Mouse (Mus musculus) testis, adult 10 weeks (tissue): ENCODE results near the gene Taf11. TPM values are rescaled to one million over a fixed set of nuclear protein-coding genes. Genes with fewer than 3 reads are reported as not detected.

Experiments
- polyA plus RNA-seq: library from polyadenylated mRNA; stranded (reverse); fragments of 350-450 nt; fragmentation: Illumina TruSeq; extraction: RNeasy Lipid Tissue Mini Kit (QIAGEN cat#74804); gene quantifications from one replicate; pipeline ENCODE4 v1.2.3, GENCODE M21; 2014; ENCODE audit warnings: low read depth, low replicate concordance

Taf11 gene
- 42.0 TPM for polyA plus RNA-seq

GRCm38 (mm10) chr17:27909622-27910500, at the start of gene Taf11:
Taf11 (minus strand) TSS chr17:27909844.

GRCm38 (mm10) chr17:27908888-27909621, 589 bp downstream of the Taf11 start, which contains the start of gene Anks1:
Anks1 (plus strand) TSS chr17:27909306.

GRCm38 (mm10) chr17:27856265-27856797, 53.3 kb downstream of the Taf11 start, which contains the start of gene Uhrf1bp1:
Uhrf1bp1 (plus strand) TSS chr17:27856441.

Other genes starting within 250 kb of the Taf11 start
- not detected for gene Spdef, start 180.9 kb downstream of the Taf11 start, polyA plus RNA-seq
- 74.8 TPM for gene D17Wsu92e, start 89.2 kb downstream of the Taf11 start, polyA plus RNA-seq
- gene Snrpc, start 71.7 kb downstream of the Taf11 start, polyA plus RNA-seq = 104 TPM
- gene Uhrf1bp1, start 53.4 kb downstream of the Taf11 start, polyA plus RNA-seq = 2.6 TPM
- 1.4 TPM for gene Anks1, start 538 bp downstream of the Taf11 start, polyA plus RNA-seq
- gene Tcp11, start 170.8 kb upstream of the Taf11 start, polyA plus RNA-seq = 46.3 TPM
- 0.21 TPM for gene Scube3, start 232.3 kb upstream of the Taf11 start, polyA plus RNA-seq